Mouse (Mus musculus) thymus, adult 18-20 months (tissue): ENCODE results near the gene Tm2d1.
"Not testable (repeated sequence)": the region's sequence is repeated elsewhere in the genome, so short reads cannot be mapped to it uniquely, and the experiment has no call there.

Experiments
- DNase-seq, 2 experiments: peaks; one replicate each; pipeline ENCODE4 v3.0.0; 2022; ENCODE audit warnings: mixed read lengths in 2 of 2

The Tm2d1 gene

DNA sequence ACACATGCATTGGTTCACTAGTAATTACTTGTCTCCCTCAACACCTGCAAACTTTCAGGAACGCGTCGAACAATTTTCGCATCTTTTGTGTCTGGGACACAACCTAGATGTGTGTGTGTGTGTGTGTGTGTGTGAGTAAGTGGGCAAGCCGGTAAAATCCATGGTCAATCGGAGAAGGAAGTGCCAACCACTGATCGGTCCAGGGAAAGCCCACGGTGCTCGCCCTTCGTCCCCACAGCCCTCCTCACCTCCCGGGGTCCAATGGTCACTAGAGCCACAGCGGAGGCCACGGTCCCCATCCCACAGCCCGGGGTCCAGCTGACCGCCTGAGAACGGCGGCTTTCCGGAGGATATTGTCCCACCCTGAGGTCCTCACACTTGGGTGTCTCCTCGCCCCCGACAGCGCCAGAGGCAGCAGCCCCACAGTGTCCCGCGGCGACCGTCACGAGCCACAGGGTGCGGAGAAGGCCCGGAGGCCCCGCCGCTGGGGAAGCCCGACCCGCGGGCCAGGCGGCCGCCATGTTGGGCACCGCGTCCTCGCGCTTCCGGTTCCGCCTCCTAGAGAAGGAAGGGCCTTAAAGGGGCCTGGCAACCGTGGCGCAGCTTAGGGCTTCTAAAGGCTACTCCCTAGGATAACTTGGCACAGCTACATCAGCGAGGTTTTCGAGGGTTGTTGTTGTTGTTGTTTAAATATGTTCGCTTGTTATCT, at the start of gene Tm2d1:
TSS of gene Tm2d1 (minus strand) at position 591 of the 709 bp plus-strand sequence.
- DNase-seq, result peak; percentile 68 to 73

- no peak for DNase-seq
These were observed 45.3 kb upstream of the Tm2d1 start for GRCm38 (mm10) chr4:98428371-98428770.

- not testable (repeated sequence) for DNase-seq
These were observed 32.0 kb upstream of the Tm2d1 start for GRCm38 (mm10) chr4:98415150-98415549.

GRCm38 (mm10) chr4:98408455-98408854, 25.3 kb upstream of the Tm2d1 start:
- no peak for DNase-seq

GRCm38 (mm10) chr4:98404412-98404811, 21.3 kb upstream of the Tm2d1 start:
- no peak for DNase-seq

- DNase-seq, result no peak
These were observed 20.4 kb upstream of the Tm2d1 start for GRCm38 (mm10) chr4:98403492-98403891.

GRCm38 (mm10) chr4:98401584-98401962, 18.5 kb upstream of the Tm2d1 start:
- DNase-seq, result no peak

- DNase-seq, result no peak
These were observed 17.9 kb upstream of the Tm2d1 start for GRCm38 (mm10) chr4:98400926-98401583.

DNA sequence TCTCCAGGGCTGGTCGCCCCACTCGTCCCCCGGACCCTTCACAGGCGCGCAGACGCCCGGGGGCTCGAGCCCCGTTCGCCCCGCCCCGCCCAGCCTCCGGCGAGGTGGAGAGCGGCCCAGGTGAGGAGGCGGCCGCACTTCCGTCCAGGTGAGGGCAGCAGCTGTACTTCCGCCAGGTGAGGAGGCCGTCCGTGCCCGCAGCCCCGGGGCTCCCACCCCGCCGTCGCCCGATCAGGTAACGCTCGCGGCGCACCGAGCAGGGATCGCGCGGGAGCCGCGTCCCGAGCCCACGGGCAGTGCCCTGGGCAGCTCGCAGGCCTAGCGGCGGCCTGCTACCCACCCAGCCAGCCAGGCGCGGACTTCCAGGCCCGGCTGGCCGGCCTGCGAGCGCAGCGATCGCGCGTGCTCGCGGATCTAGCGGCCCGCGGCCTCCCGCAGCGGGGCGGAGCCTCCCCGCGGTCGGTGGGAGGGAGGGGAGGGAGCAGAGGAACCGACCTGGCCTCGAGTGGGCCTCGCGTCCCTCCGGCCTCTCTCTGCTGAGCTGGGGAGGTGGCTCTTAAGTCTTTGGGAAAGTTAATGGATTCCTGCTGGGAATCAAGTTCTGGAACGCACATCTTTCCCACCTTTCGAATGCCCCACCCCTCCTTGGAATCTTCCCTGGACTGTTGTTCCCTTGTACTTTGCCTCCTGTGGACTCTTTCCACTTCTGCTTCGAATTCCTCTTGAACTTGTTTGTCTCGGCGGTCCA, 12.8 kb upstream of the Tm2d1 start, which contains the start of gene Patj:
TSS of gene Patj (plus strand) at position 96 of the 748 bp plus-strand sequence.
- DNase-seq, result peak; percentile 28 to 42

GRCm38 (mm10) chr4:98395346-98395689, 12.2 kb upstream of the Tm2d1 start:
- DNase-seq, result no peak

DNA sequence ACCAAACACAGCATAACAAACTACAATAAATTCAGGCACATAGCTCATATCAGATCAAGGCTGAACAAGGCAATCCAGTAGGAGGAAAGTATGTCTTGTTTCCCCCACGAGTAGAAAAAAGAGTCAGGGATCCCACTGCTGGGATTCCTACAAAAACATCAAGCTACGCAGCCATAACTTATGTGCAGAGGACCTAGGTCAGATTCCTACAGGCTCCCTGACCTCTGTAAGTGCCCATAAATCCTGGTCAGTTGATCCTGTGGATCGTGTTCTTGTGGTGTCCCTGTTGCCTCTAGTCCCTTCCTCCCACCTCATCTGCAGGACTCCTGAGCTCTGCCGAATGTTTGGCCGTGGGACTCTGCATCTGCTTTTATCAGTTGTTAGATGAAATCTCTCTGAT, 1.9 kb upstream of the Tm2d1 start:
- DNase-seq, result no peak

DNA sequence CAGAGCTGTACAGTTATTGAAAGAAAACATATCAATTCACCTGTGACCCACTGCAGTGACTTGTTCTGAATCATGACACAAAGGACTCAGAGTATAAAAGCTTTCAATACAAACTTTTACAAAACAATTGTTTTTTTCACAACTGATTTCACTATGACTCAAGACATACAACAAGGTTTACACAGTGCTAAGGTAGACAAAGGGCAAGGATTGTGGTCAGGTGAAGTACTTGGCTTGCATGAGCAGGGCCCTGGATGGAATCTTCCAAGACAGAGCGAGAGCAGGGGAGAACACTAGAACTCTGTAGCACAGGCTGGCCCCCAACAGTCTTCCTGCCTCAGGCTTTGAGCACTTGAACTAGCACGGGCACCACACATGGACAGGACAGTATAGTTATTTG, 6.2 kb downstream of the Tm2d1 start:
- DNase-seq, result no peak

GRCm38 (mm10) chr4:98375401-98375800, 7.7 kb downstream of the Tm2d1 start:
- peak in 1 of 2 experiments; percentile 8 for DNase-seq

- no peak for DNase-seq
These were observed 24.9 kb downstream of the Tm2d1 start for GRCm38 (mm10) chr4:98358034-98358809.

- DNase-seq, result no peak
These were observed 34.5 kb downstream of the Tm2d1 start for GRCm38 (mm10) chr4:98348580-98348979.

GRCm38 (mm10) chr4:98345783-98346182, 37.3 kb downstream of the Tm2d1 start:
- no peak for DNase-seq

- DNase-seq, result no peak
These were observed 43.0 kb downstream of the Tm2d1 start for GRCm38 (mm10) chr4:98339992-98340564.

DNA sequence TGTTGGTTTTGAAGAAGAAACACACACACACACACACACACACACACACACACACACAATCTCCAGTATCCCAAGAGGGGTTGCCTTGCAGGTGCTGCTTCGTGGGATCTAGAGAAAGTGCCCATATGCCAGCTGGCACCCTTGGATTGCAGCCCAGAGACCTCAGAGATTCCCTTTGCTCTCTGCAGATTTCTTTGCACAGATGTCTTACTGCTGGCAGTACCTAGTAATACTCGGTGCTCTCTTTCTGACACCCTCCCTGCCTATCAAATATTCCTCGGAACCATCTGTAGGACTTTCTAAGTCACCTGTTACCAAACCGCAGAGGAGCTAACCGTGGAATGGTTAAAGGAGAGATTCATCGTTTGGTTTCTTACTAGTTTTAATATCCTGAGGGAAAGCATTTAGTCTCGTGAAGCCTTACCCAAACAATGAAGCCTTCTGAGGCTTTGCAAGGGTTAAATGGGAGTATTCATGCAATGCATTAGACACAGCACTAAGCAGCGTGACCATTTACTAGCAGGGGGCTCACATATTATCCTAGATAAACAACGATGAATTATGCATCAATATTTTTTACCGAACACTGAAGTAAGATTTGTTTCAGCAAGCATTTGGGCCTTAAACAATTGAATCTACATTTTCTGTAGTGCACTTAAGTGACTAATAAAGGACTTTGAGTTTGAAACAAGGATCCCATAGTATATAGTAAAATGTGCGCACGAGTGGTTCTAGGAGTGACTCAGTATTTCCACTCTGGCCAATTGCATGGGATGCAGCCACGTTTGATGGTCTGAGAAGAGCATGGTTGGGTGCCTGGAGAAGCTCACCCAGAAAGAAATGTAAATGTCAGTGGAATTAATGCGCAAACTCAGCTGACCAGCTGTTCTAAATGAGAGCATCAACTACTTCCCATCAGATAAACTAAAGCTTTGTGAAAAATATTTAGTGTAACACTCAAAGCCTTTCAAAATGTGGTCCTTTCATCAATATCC, 44.2 kb downstream of the Tm2d1 start:
- no peak for DNase-seq

GRCm38 (mm10) chr4:98337197-98337596, 45.9 kb downstream of the Tm2d1 start:
- no peak for DNase-seq

DNA sequence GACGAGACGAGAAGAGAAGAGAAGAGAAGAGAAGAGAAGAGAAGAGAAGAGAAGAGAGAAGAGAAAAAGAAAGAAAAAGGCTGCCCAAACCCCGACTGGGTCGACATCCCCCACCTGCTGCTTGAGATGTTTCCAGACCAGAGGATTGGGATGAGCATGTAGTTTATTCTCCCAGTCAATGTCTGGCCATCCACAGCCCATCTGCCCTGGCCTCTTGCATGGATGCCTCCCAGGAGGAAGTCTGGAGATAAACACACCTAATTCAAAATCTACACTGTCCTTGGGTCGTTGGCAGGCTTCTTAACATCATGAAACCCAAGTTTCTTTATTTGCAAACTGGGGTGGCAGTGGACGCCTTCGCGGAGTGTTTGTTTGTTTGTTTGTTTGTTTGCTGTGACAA, 47.4 kb downstream of the Tm2d1 start:
- no peak for DNase-seq

- DNase-seq, result peak; percentile 75 to 78
These were observed 60.9 kb downstream of the Tm2d1 start for GRCm38 (mm10) chr4:98322223-98322622.
